Mouse (Mus musculus): ENCODE data around the gene Slc22a3.

Slc22a3 gene

DNA sequence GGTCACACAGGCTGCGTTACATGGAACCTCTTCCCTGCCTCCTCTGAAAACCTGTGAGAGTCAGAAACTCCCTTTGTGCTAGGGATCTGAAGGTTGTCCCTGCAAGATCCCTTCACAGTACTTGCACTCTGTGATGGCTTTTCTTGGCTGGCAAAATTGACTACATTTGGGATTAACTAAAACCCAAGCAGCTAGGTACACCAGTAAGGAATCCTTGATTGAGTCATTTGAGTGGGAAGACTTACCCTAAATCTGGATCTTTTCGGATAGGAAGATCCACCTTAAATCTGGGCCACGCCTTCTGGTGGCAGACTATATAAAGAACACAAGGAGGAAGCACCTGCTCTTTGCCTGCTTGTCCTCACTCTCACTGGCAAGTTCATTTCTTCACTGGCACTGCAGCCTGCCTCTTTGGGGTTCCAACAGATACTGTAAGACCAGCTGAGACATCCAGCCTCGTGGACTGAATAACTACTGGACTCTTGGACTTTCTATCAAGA, 41.0 kb downstream of the Slc22a3 start:
- DNase-seq, result no peak

- DNase-seq, result no peak
These were observed 46.3 kb downstream of the Slc22a3 start for GRCm38 (mm10) chr17:12461168-12461567.

GRCm38 (mm10) chr17:12455143-12455790, 52.2 kb downstream of the Slc22a3 start:
- DNase-seq, result peak; percentile 27

DNA sequence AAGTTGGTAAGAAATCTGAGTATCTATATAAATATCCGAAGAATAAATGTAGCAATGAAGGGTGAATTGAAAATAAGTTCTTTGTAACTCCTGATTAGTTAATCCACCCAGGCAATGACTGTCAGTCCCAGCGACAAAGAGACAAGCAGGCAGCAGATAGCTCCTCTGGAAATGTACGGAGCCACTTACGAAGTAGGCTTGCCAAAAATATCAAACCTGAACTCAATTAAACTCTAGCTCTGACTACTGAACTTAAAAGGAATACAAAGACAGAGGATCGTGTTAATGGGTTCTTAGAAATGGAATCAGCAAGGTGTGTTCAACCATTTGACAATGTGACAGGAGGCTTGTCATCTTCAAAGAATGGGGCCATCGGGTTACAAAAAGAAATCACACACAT, 53.8 kb downstream of the Slc22a3 start:
- DNase-seq, result no peak

DNA sequence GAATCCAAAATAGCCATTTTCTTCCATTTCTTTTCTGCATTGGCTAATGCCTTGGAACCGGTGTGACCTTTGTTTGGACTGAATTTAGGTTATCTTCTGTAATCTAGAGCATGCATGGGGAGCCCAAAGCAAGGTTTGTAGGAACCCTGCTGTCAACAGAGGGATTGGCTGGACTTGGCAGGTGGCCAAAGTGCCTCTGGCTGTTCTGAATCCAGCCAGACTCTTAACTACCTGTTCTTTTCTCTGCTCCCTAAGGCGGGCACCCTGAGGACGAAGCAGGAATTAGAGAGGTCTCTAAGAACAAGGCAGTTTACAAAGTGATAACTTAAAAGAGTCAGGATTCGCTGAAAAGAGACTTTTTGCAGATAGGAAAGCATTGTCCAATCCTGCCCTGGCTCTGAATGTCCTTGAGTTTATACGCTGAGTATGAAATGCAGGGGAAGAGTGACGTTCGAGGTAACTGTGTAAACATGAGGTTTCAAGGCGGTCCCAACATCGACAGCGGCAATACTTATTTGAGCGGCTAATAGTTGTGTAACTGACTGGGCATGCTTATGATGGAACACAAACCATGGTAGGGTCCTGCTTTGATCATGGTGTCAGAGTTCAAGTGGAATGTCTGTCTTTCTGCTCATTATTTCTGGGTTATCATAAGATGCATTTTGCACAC, 54.5 kb downstream of the Slc22a3 start:
- peak; percentile 16 for DNase-seq

GRCm38 (mm10) chr17:12451234-12451633, 56.3 kb downstream of the Slc22a3 start:
- no peak for DNase-seq

- no peak for DNase-seq
These were observed 62.9 kb downstream of the Slc22a3 start for GRCm38 (mm10) chr17:12444561-12444960.

- DNase-seq, result no peak
These were observed 69.7 kb downstream of the Slc22a3 start for GRCm38 (mm10) chr17:12437771-12438170.

DNA sequence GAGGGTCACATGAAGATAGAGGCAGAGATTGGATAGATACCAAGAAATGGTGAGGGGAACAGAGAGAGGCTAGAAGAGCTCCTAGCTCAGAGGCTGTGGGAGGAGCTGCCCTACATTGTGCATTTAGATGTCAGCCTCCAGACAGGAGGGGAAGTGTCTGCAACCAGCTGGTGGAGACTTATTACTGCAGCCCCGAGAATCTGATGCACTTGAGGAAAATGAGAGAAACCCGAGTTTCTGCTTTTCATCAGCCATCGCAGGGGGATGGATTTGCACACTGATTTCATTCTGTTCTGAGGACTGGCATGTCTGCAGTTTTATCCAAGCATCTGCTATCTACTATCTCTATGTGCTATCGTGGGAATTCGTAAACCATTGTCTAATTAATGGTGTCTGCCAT, 75.8 kb downstream of the Slc22a3 start:
- DNase-seq, result no peak

- no peak for DNase-seq
These were observed 79.1 kb downstream of the Slc22a3 start for GRCm38 (mm10) chr17:12428369-12428768.

- DNase-seq, result no peak
These were observed 80.3 kb downstream of the Slc22a3 start for GRCm38 (mm10) chr17:12427156-12427555.

DNA sequence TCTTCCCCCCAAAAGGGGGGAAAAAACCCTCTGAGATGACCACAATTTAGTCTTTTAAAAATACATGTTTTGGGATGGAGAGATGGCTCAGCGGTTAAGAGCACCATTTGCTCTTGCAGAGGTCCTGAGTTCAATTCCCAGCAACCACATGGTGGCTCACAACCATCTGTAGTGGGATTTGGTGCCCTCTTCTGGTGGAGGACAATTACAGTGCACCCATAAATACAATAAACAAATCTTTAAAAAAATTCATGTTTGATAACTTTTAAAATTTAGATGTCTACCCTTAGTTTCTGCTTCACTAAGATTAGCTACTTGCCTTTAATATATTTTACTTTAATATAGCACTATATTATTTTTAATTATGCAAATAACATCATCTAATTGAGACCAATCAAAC, 85.4 kb downstream of the Slc22a3 start:
- DNase-seq, result no peak

- DNase-seq, result peak; percentile 37
These were observed 86.5 kb downstream of the Slc22a3 start for GRCm38 (mm10) chr17:12420886-12421574.

- DNase-seq, result no peak
These were observed 87.9 kb downstream of the Slc22a3 start for GRCm38 (mm10) chr17:12419491-12420079.

DNA sequence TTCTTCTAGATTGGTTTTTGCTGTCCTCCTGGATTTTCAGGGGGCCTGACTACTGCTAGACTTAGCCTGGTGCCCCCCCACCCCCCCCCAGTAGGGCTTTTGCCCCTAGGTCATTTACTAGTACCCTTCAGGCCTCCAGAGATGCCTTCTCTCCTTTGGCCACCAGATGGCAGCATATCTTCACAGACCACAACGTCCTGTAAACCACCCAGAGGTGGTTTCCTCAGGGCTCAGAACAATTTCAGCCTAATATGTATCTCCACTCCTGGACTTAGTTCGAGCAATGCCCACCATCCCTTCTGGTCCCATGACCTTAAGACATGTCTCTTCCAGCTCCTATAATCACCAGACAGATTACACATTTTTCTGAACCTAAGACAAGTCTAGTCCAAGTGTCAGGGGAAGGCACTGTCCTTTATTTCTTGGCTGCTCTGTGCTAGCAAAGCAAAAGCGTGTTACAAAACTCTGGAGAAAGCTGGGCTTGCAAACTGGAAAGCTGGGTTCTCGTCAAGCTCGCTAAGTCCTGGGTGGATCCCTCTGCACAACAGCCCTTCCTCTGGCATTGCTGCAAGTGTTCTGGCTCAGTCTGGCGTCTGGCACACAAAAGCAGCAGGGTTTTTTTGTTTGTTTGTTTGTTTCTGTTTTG, 91.1 kb downstream of the Slc22a3 start:
- peak; percentile 85 for DNase-seq

GRCm38 (mm10) chr17:12415741-12416140, 91.8 kb downstream of the Slc22a3 start:
- no peak for DNase-seq

DNA sequence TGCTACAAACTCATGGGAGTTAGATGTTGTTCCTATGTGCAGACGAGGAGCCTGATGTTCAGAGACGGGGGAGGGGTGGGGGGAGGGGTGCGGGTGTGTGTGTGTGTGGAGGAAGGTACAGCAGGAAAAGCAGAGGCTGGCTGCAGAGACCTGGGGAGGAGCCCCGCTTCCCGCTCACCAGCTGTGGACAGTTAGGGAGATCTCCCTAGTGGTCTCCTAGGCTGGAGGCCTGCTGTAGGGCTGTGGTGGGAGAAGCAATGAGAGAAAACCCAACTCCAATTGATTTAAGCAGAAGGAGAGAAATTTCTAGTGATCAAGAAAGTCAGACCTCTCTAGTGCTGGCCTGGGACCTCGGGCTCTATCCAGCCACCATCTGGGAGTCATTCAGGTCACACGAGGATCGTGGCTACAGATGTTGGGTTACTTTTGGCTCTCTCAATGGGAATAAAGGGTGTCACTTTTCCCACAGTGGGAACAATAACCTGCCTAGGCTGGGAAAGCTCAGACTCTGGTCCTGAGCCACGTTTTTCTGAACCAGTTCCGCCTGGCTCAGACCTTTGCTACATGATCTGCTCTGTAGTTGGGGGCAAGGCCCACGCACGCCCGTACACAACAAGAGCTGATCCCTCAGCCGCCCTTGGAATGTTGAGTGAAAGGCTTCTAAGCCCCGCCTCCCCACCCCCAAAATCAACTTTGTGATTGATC, 92.3 kb downstream of the Slc22a3 start:
- DNase-seq, result no peak

GRCm38 (mm10) chr17:12412891-12413237, 94.6 kb downstream of the Slc22a3 start:
- no peak for DNase-seq

GRCm38 (mm10) chr17:12412181-12412890, 95.2 kb downstream of the Slc22a3 start:
- DNase-seq, result no peak

DNA sequence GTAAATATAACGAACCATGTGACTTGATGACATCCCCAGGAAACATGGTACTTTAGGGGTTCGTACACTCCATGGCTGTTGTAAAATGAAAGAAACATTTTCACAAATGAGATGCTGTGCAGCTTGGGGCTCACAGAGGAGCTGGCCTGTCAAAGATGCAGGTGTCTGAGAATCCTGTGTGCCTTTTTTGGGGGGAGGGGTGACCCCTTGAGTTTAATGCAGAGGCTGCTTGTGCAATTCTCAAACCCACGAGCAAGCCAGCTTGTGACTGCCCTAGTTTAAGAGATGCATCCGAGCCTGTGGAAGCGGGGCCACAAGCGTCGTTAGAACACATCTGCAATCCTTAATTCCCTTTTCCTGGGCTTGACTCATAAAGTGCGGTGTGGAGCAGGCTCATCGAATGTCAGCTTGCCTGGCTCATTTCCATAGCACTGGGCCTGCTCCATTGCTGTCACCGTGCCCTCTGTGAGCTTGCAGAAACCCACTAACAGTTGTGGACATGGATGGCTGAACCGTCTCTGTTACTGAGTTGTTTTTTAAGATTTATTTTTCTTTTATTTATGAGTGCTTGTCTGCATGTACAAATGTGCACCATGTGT, 98.1 kb downstream of the Slc22a3 start:
- no peak for DNase-seq

DNA sequence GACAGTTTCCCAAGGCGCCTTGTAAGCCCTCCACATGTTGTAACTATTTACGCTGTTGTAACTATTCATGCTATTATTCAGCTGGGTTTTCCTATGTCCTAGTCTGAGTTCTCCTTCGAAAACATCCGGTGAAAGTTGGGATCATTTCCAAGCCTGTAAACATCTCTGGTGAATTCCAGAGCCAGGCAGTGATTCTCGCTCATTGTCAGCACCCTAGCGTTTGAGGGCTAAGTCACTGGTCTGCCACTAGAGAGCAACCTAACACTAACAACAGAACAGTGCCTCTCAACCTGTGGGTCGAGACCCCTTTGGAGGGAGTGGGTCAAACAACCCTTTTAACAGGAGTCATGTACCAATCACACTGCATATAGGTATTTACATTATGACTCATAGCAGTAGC, 104.1 kb downstream of the Slc22a3 start:
- no peak for DNase-seq

All from right cerebral cortex, postnatal 4 days (tissue).